Mouse (Mus musculus): ENCODE data around the gene Tmem150c. TPM values are rescaled to one million over a fixed set of nuclear protein-coding genes. Genes with fewer than 3 reads are reported as not detected.

Gene Tmem150c
- polyA plus RNA-seq, 1 experiment from 2014 or later = 1.4 TPM

GRCm38 (mm10) chr5:100162857-100163256 lies 3.2 kb upstream of the Tmem150c start:
- TF ChIP-seq CTCF (IDR thresholded peaks at IDR 0.05; ENCODE audit: low read depth) (no peak), EP300 (IDR thresholded peaks at IDR 0.05; ENCODE audit: low read depth) (no peak)
- 62% methylated on average over 3 of the region's 3 CpGs for WGBS (ENCODE audit: insufficient replicate concordance)
- no peak overlapping the region for H3K9ac ChIP-seq (replicated peaks)
- DNase-seq (no peak), ATAC-seq (no peak)
- H3K4me3 ChIP-seq (ENCODE audit: low read depth, low read length) = no peak overlapping the region
- H3K4me1 ChIP-seq (ENCODE audit: insufficient read depth) = peaks cover 5% of the 10 kb centered on the region; the same call in 1 of the 2 replicates
- H3K36me3 ChIP-seq (replicated peaks; ENCODE audit: insufficient read depth, low read length) = no peaks in the 10 kb centered on the region
- no peak overlapping the region for H3K27ac ChIP-seq (ENCODE audit: low read depth)
- peaks cover 15% of the 10 kb centered on the region for H3K27me3 ChIP-seq (ENCODE audit: insufficient read depth, low read length)
- no peaks in the 10 kb centered on the region for H3K9me3 ChIP-seq (ENCODE audit: low read length)
- no peak overlapping the region for H3K4me2 ChIP-seq (ENCODE audit: low read depth, low read length)

- H3K4me1 ChIP-seq (ENCODE audit: insufficient read depth) = peaks cover 5% of the 10 kb centered on the region; the same call in 1 of the 2 replicates
- ATAC-seq = no peak
- TF ChIP-seq EP300 (IDR thresholded peaks at IDR 0.05; ENCODE audit: low read depth) (no peak), CTCF (IDR thresholded peaks at IDR 0.05; ENCODE audit: low read depth) (no peak)
- no peak overlapping the region for H3K9ac ChIP-seq (replicated peaks)
- 43% methylated on average over 1 of the region's 1 CpGs for WGBS (ENCODE audit: insufficient replicate concordance)
- H3K27ac ChIP-seq (ENCODE audit: low read depth) = no peak overlapping the region
- H3K9me3 ChIP-seq (ENCODE audit: low read length) = no peaks in the 10 kb centered on the region
- no peak overlapping the region for H3K4me2 ChIP-seq (ENCODE audit: low read depth, low read length)
- no peaks in the 10 kb centered on the region for H3K36me3 ChIP-seq (replicated peaks; ENCODE audit: insufficient read depth, low read length)
- H3K4me3 ChIP-seq (ENCODE audit: low read depth, low read length) = no peak overlapping the region
- H3K27me3 ChIP-seq (ENCODE audit: insufficient read depth, low read length) = peaks cover 15% of the 10 kb centered on the region
- DNase-seq = no peak
Measured at GRCm38 (mm10) chr5:100162053-100162452, 2.4 kb upstream of the Tmem150c start.

DNA sequence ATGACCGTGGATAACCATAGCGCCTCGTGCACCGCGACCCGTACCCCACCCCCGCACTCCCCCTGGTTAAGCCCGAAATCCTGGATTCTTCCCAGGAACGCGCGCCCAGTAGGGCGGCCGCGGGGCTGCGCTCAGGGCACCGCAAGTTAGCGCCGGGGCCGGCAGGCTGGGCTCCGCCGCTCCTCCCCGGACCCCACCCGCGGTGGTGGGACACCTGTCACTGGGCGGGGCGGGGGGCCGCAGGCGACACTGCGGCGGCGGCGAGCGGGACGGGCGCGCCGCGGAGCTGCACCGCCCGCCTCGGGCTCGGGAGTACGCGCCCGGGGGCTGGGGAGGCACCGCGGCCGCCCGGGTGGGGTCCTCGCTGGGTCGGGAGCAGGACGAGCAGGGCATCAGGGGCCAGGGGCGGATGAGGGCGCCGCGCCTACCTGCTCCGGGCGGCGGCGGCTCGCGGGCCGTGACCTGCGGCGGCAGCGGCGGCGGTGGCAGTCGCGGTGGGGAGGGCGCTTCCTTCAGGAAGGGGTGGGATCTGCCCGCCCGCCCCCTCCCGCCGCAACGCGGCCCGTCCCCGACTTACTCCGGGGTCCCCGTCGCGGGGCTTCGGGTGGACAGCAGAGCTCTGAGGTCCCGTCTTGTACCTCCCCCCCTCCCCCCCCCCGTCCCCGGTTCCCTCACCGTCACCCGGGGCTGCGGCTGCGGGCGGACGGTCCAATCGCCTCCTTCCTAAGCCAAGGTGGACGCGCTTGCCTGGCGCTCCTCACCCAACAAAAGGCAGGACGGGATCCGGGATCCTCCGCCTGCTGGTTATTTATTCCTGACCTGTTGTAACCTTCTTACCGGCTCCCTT lies 594 bp downstream of the Tmem150c start:
- no peaks in the 10 kb centered on the region for H3K36me3 ChIP-seq (replicated peaks; ENCODE audit: insufficient read depth, low read length)
- H3K9ac ChIP-seq (replicated peaks) = peak overlapping the region; percentile 59
- H3K4me1 ChIP-seq (ENCODE audit: insufficient read depth) = peaks cover 5% of the 10 kb centered on the region; the same call in 1 of the 2 replicates
- WGBS (ENCODE audit: insufficient replicate concordance) = 5% methylated on average over 63 of the region's 101 CpGs
- peak overlapping the region; percentile 62 for H3K4me3 ChIP-seq (ENCODE audit: low read depth, low read length)
- DNase-seq = peak; percentile 46
- H3K27me3 ChIP-seq (ENCODE audit: insufficient read depth, low read length) = peaks cover 15% of the 10 kb centered on the region
- H3K27ac ChIP-seq (ENCODE audit: low read depth) = no peak overlapping the region
- TF ChIP-seq CTCF (IDR thresholded peaks at IDR 0.05; ENCODE audit: low read depth) (no peak), EP300 (IDR thresholded peaks at IDR 0.05; ENCODE audit: low read depth) (no peak)
- no peaks in the 10 kb centered on the region for H3K9me3 ChIP-seq (ENCODE audit: low read length)
- H3K4me2 ChIP-seq (ENCODE audit: low read depth, low read length) = peak overlapping the region; percentile 92
- ATAC-seq = peak; percentile 74

DNA sequence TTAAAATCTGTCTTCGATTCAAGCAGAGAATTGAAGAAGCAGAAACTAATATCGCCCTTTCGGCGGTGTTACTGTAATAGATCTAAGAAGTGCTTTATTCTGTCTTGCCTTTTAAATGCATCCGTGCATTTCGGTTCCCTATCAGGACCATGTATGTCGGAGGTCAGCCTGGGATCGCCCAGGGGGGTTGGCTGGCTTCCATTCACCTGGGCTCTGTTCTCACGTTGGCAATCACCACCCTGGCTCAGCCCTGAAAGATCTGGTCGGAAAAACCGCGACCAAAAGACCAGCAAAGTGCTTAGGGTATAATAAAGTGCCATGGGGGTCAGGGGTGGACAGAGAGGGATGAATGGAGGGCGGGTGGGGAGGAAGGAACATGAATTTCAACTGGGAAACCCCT lies 1.3 kb downstream of the Tmem150c start:
- no peaks in the 10 kb centered on the region for H3K9me3 ChIP-seq (ENCODE audit: low read length)
- H3K27ac ChIP-seq (ENCODE audit: low read depth) = no peak overlapping the region
- H3K36me3 ChIP-seq (replicated peaks; ENCODE audit: insufficient read depth, low read length) = no peaks in the 10 kb centered on the region
- TF ChIP-seq CTCF (IDR thresholded peaks at IDR 0.05; ENCODE audit: low read depth) (no peak), EP300 (IDR thresholded peaks at IDR 0.05; ENCODE audit: low read depth) (no peak)
- peaks cover 5% of the 10 kb centered on the region; the same call in 1 of the 2 replicates for H3K4me1 ChIP-seq (ENCODE audit: insufficient read depth)
- ATAC-seq (no peak), DNase-seq (no peak)
- peaks cover 15% of the 10 kb centered on the region for H3K27me3 ChIP-seq (ENCODE audit: insufficient read depth, low read length)
- 20% methylated on average over 13 of the region's 13 CpGs for WGBS (ENCODE audit: insufficient replicate concordance)
- peak overlapping the region; percentile 62 for H3K4me3 ChIP-seq (ENCODE audit: low read depth, low read length)
- H3K4me2 ChIP-seq (ENCODE audit: low read depth, low read length) = peak overlapping the region; percentile 92
- H3K9ac ChIP-seq (replicated peaks) = peak overlapping the region; percentile 59; the same call in 1 of the 2 replicates

DNA sequence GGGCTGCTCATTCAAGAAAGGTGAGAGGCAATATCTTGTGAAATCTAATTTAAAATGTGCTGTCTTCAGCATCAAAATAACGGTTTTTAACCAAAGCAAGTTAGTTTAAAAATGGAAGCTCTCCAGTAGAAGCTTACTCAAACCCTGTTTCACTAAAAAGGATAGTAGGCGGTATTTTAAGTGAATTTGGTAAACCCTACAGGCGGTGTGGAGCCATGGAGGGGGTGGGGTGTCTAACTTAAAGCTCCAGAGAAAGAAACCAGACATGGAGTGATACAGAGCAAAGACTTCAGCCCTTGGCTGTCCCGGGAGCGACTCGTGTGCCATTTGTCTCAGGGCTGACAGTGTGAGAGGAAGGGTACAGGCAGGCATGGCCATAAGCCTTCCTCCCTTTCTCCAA lies 4.0 kb downstream of the Tmem150c start:
- 0 out of 2 replicates have a peak, but pooled peaks cover 2% of the 10 kb centered on the region for H3K4me1 ChIP-seq (ENCODE audit: insufficient read depth)
- 67% methylated on average over 6 of the region's 6 CpGs for WGBS (ENCODE audit: insufficient replicate concordance)
- DNase-seq = no peak
- no peak overlapping the region for H3K4me2 ChIP-seq (ENCODE audit: low read depth, low read length)
- H3K9ac ChIP-seq (replicated peaks) = no peak overlapping the region
- no peak overlapping the region for H3K27ac ChIP-seq (ENCODE audit: low read depth)
- H3K9me3 ChIP-seq (ENCODE audit: low read length) = no peaks in the 10 kb centered on the region
- no peak overlapping the region for H3K4me3 ChIP-seq (ENCODE audit: low read depth, low read length)
- H3K27me3 ChIP-seq (ENCODE audit: insufficient read depth, low read length) = peaks cover 15% of the 10 kb centered on the region
- TF ChIP-seq CTCF (IDR thresholded peaks at IDR 0.05; ENCODE audit: low read depth) = no peak
- no peak for TF ChIP-seq EP300 (IDR thresholded peaks at IDR 0.05; ENCODE audit: low read depth)
- no peaks in the 10 kb centered on the region for H3K36me3 ChIP-seq (replicated peaks; ENCODE audit: insufficient read depth, low read length)
- ATAC-seq = no peak

GRCm38 (mm10) chr5:100149967-100150366 lies 9.6 kb downstream of the Tmem150c start:
- TF ChIP-seq EP300 (IDR thresholded peaks at IDR 0.05; ENCODE audit: low read depth) (no peak), CTCF (IDR thresholded peaks at IDR 0.05; ENCODE audit: low read depth) (no peak)
- no peaks in the 10 kb centered on the region for H3K27me3 ChIP-seq (ENCODE audit: insufficient read depth, low read length)
- H3K4me2 ChIP-seq (ENCODE audit: low read depth, low read length) = no peak overlapping the region
- no peak overlapping the region for H3K27ac ChIP-seq (ENCODE audit: low read depth)
- DNase-seq (no peak), ATAC-seq (no peak)
- 66% methylated on average over 3 of the region's 3 CpGs for WGBS (ENCODE audit: insufficient replicate concordance)
- no peaks in the 10 kb centered on the region for H3K9me3 ChIP-seq (ENCODE audit: low read length)
- H3K4me3 ChIP-seq (ENCODE audit: low read depth, low read length) = no peak overlapping the region
- H3K4me1 ChIP-seq (ENCODE audit: insufficient read depth) = no peaks in the 10 kb centered on the region
- H3K9ac ChIP-seq (replicated peaks) = no peak overlapping the region
- H3K36me3 ChIP-seq (replicated peaks; ENCODE audit: insufficient read depth, low read length) = no peaks in the 10 kb centered on the region

Data from liver, postnatal 0 days (tissue).